Mouse (Mus musculus) kidney, embryonic 14.5 days (tissue): ENCODE measurements around the gene Ap5b1. TPM values are rescaled to one million over a fixed set of nuclear protein-coding genes. Genes with fewer than 3 reads are reported as not detected.

Experiments used
- ATAC-seq: fragments of 200-750 bp; cut with Nextera tagmentation; 2 replicates; pipeline ENCODE4 v1.8.0; 2017; ENCODE audit warnings: moderate number of reproducible peaks, mild to moderate bottlenecking, moderate TSS enrichment, moderate library complexity; ENCODE audit not compliant: low FRiP score, low TSS enrichment
- H3K27ac ChIP-seq: fragments of 300-500 bp; sonication (generic); 2 replicates; pipeline ENCODE4 v1.5.1; 2014; ENCODE audit warnings: low read depth, mild to moderate bottlenecking, low read length, moderate library complexity, mixed read lengths
- H3K27me3 ChIP-seq: fragments of 300-500 bp; sonication (generic); 2 replicates; pipeline ENCODE4 v1.6.1; 2014; ENCODE audit warnings: mild to moderate bottlenecking, low read length; ENCODE audit not compliant: control insufficient read depth, insufficient read depth
- H3K36me3 ChIP-seq: fragments of 300-500 bp; sonication (generic); 2 replicates; pipeline ENCODE4 v1.6.1; 2014; ENCODE audit warnings: low read length, mixed read lengths; ENCODE audit not compliant: control insufficient read depth, insufficient read depth
- H3K4me1 ChIP-seq: fragments of 300-500 bp; sonication (generic); 2 replicates; pipeline ENCODE4 v1.6.1; 2014; ENCODE audit warnings: low read length, mixed read lengths; ENCODE audit not compliant: control insufficient read depth, insufficient read depth
- H3K4me2 ChIP-seq: fragments of 300-500 bp; sonication (generic); replicated peaks from 2 replicates; pipeline ENCODE4 v1.6.1; 2014; ENCODE audit warnings: low read depth, mild to moderate bottlenecking, low read length
- H3K4me3 ChIP-seq: fragments of 300-500 bp; sonication (generic); 2 replicates; pipeline ENCODE4 v1.5.1; 2014; ENCODE audit warnings: mild to moderate bottlenecking, low read length
- H3K9ac ChIP-seq: fragments of 300-500 bp; sonication (generic); 2 replicates; pipeline ENCODE4 v1.6.1; 2014; ENCODE audit warnings: low read depth, mild to moderate bottlenecking, low read length, moderate library complexity
- H3K9me3 ChIP-seq: fragments of 300-500 bp; sonication (generic); 2 replicates; pipeline ENCODE4 v1.6.1; 2016; ENCODE audit warnings: low read length; ENCODE audit not compliant: control insufficient read depth
- WGBS: fragments of 180-500 bp; shearing (Covaris S2); extraction: QIAGEN DNeasy Blood & Tissue Kit; methylation state at CpG from one replicate; pipeline ENCODE4 v1.1.7; 2014; 5-methylcytosine and 5-hydroxymethylcytosine counted together
- polyA plus RNA-seq: library from polyadenylated mRNA; unstranded; fragments of >200 nt; fragmentation: Nextera tagmentation; extraction: Ambion mirVana; gene quantifications from 2 replicates; pipeline ENCODE4 v1.2.1, GENCODE M21; 2014

Ap5b1 gene
- polyA plus RNA-seq, 1 experiment from 2014 or later = 9.2 TPM

- H3K36me3 ChIP-seq = no peaks in the 10 kb centered on the region
- no peaks in the 10 kb centered on the region for H3K9me3 ChIP-seq
- H3K27me3 ChIP-seq = peaks cover 49% of the 10 kb centered on the region
- WGBS = 0% methylated on average over 55 of the region's 57 CpGs
- H3K4me2 ChIP-seq = peak within 1 kb of the TSS; percentile 70
- H3K4me3 ChIP-seq = peak within 1 kb of the TSS; percentile 48
- ATAC-seq = peak; percentile 50
- peak within 1 kb of the TSS; percentile 91 for H3K27ac ChIP-seq
- H3K9ac ChIP-seq = peak within 1 kb of the TSS; percentile 69
- H3K4me1 ChIP-seq = peaks cover 23% of the 10 kb centered on the region; the same call in 1 of the 2 replicates
These were observed 7.3 kb upstream of the Ap5b1 start, which contains the start of gene Ovol1 for GRCm38 (mm10) chr19:5560457-5561041. Gene Ovol1, minus strand, starts transcription at chr19:5560646.

GRCm38 (mm10) chr19:5561252-5561790, 6.5 kb upstream of the Ap5b1 start:
- H3K9ac ChIP-seq = peak overlapping the region; percentile 69
- H3K9me3 ChIP-seq = no peaks in the 10 kb centered on the region
- WGBS = 5% methylated on average over 10 of the region's 10 CpGs
- H3K36me3 ChIP-seq = no peaks in the 10 kb centered on the region
- H3K27ac ChIP-seq = peak overlapping the region; percentile 91
- peaks cover 54% of the 10 kb centered on the region for H3K27me3 ChIP-seq
- H3K4me2 ChIP-seq = peak overlapping the region; percentile 70
- peak overlapping the region; percentile 48 for H3K4me3 ChIP-seq
- peaks cover 27% of the 10 kb centered on the region for H3K4me1 ChIP-seq
- no peak for ATAC-seq

GRCm38 (mm10) chr19:5561886-5562285, 5.9 kb upstream of the Ap5b1 start:
- Histone ChIP-seq H3K27me3 (peaks cover 59% of the 10 kb centered on the region), H3K9me3 (no peaks in the 10 kb centered on the region), H3K9ac (no peak overlapping the region), H3K4me1 (peaks cover 33% of the 10 kb centered on the region), H3K27ac (peak overlapping the region; percentile 63), H3K4me3 (no peak overlapping the region; the same call in 1 of the 2 replicates), H3K4me2 (peak overlapping the region; percentile 70), H3K36me3 (no peaks in the 10 kb centered on the region)
- ATAC-seq = no peak
- 28% methylated on average over 3 of the region's 3 CpGs for WGBS

- Histone ChIP-seq H3K4me1 (peaks cover 32% of the 10 kb centered on the region), H3K27ac (no peak overlapping the region), H3K9ac (no peak overlapping the region), H3K27me3 (peaks cover 59% of the 10 kb centered on the region), H3K36me3 (no peaks in the 10 kb centered on the region), H3K4me2 (no peak overlapping the region), H3K4me3 (no peak overlapping the region), H3K9me3 (no peaks in the 10 kb centered on the region)
- 90% methylated on average over 10 of the region's 10 CpGs for WGBS
- ATAC-seq = no peak
These were observed 5.0 kb upstream of the Ap5b1 start for GRCm38 (mm10) chr19:5562776-5563175.

GRCm38 (mm10) chr19:5566316-5566715, 1.5 kb upstream of the Ap5b1 start:
- WGBS = 60% methylated on average over 5 of the region's 5 CpGs
- peaks cover 22% of the 10 kb centered on the region for H3K36me3 ChIP-seq
- H3K4me1 ChIP-seq = peaks cover 14% of the 10 kb centered on the region
- no peak for ATAC-seq
- H3K27me3 ChIP-seq = peaks cover 25% of the 10 kb centered on the region
- no peak overlapping the region for H3K9ac ChIP-seq
- no peaks in the 10 kb centered on the region for H3K9me3 ChIP-seq
- H3K4me2 ChIP-seq = peak overlapping the region; percentile 94; the same call in 1 of the 2 replicates
- H3K27ac ChIP-seq = no peak overlapping the region
- no peak overlapping the region; the same call in 1 of the 2 replicates for H3K4me3 ChIP-seq

- Histone ChIP-seq H3K4me1 (peaks cover 14% of the 10 kb centered on the region), H3K9ac (peak overlapping the region; percentile 71), H3K36me3 (peaks cover 22% of the 10 kb centered on the region), H3K27me3 (peaks cover 17% of the 10 kb centered on the region; the same call in 1 of the 2 replicates), H3K9me3 (no peaks in the 10 kb centered on the region), H3K27ac (peak overlapping the region; percentile 90), H3K4me3 (peak overlapping the region; percentile 63), H3K4me2 (peak overlapping the region; percentile 94)
- WGBS = 2% methylated on average over 26 of the region's 26 CpGs
- peak; percentile 45 for ATAC-seq
These were observed 668 bp upstream of the Ap5b1 start for GRCm38 (mm10) chr19:5567180-5567533.

- H3K27me3 ChIP-seq = peaks cover 12% of the 10 kb centered on the region; the same call in 1 of the 2 replicates
- peak overlapping the region; percentile 63 for H3K4me3 ChIP-seq
- peak overlapping the region; percentile 94 for H3K4me2 ChIP-seq
- H3K9me3 ChIP-seq = no peaks in the 10 kb centered on the region
- H3K4me1 ChIP-seq = peaks cover 14% of the 10 kb centered on the region
- H3K27ac ChIP-seq = peak overlapping the region; percentile 90; the same call in 1 of the 2 replicates
- peaks cover 22% of the 10 kb centered on the region for H3K36me3 ChIP-seq
- WGBS = 11% methylated on average over 27 of the region's 27 CpGs
- peak; percentile 3; the same call in 1 of the 2 replicates for ATAC-seq
- H3K9ac ChIP-seq = peak overlapping the region; percentile 71; the same call in 1 of the 2 replicates
These were observed 780 bp downstream of the Ap5b1 start for GRCm38 (mm10) chr19:5568470-5569140.

- Histone ChIP-seq H3K27ac (no peak overlapping the region), H3K36me3 (peaks cover 22% of the 10 kb centered on the region), H3K4me3 (no peak overlapping the region), H3K27me3 (peaks cover 9% of the 10 kb centered on the region; the same call in 1 of the 2 replicates), H3K4me2 (no peak overlapping the region), H3K9me3 (no peaks in the 10 kb centered on the region), H3K9ac (no peak overlapping the region), H3K4me1 (peaks cover 14% of the 10 kb centered on the region)
- 91% methylated on average over 10 of the region's 10 CpGs for WGBS
- no peak for ATAC-seq
These were observed 1.7 kb downstream of the Ap5b1 start for GRCm38 (mm10) chr19:5569521-5569920.
